Mouse (Mus musculus): ENCODE results near the gene Zfp715. TPM values are rescaled to one million over a fixed set of nuclear protein-coding genes. Genes with fewer than 3 reads are reported as not detected.
A peak's percentile ranks its signal among the peaks of the same experiment; 100 is the strongest.
"Not testable (repeated sequence)": the region's sequence is repeated elsewhere in the genome, so short reads cannot be mapped to it uniquely, and the experiment has no call there.

The Zfp715 gene
- polyA plus RNA-seq (2015; fragmentation: Nextera tagmentation; extraction: Ambion mirVana) = 10.6 and 12.2 TPM in 2 replicates

DNA sequence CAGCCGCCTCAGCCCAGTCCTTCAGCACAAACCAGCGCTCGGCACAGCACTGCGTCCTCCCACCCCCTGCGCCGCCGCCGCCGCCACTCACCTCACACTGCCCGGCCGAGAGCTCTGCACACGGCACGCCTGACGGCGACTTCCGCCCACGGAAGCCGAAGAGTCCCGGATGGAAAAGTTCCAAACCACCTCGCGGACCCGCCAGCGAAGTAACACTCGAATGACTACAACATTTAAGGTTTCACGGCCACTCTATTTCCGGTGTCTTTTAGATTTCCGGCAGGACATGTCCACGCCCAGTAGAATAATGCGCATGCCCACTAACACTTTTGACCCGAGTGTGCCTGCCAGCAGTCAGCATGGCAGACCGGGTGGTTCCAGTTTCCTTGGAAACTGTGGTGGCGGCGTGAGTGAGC, at the start of gene Zfp715:
Gene Zfp715 (minus strand): TSS at position 282 of the 416 bp plus-strand sequence.
- peak; percentile 91 for ATAC-seq (replicated peaks; ENCODE audit: extremely low read depth, insufficient read depth, low FRiP score)
- Histone ChIP-seq H3K27ac (ENCODE audit: low read length) (peak within 1 kb of the TSS; percentile 92), H3K4me2 (ENCODE audit: low read depth, low read length) (peak within 1 kb of the TSS; percentile 77), H3K27me3 (ENCODE audit: control insufficient read depth, insufficient read depth, low read length) (no peaks in the 10 kb centered on the region), H3K4me1 (ENCODE audit: control insufficient read depth, insufficient read depth, low read length) (peaks cover 15% of the 10 kb centered on the region), H3K36me3 (ENCODE audit: control insufficient read depth, insufficient read depth) (peaks cover 9% of the 10 kb centered on the region; the same call in 1 of the 2 replicates), H3K9ac (ENCODE audit: low read length) (peak within 1 kb of the TSS; percentile 84), H3K9me3 (replicated peaks; ENCODE audit: control insufficient read depth, low read length) (0 out of 2 replicates have a peak, but pooled peaks cover 2% of the 10 kb centered on the region), H3K4me3 (ENCODE audit: low read length) (peak within 1 kb of the TSS; percentile 82)
- WGBS = under 1% methylated on average over 33 of the region's 33 CpGs

- no peak overlapping the region for H3K4me3 ChIP-seq (ENCODE audit: low read length)
- no peaks in the 10 kb centered on the region for H3K27me3 ChIP-seq (ENCODE audit: control insufficient read depth, insufficient read depth, low read length)
- H3K36me3 ChIP-seq (ENCODE audit: control insufficient read depth, insufficient read depth) = no peaks in the 10 kb centered on the region
- ATAC-seq (replicated peaks; ENCODE audit: extremely low read depth, insufficient read depth, low FRiP score) = no peak
- 57% methylated on average over 4 of the region's 4 CpGs for WGBS
- H3K4me1 ChIP-seq (ENCODE audit: control insufficient read depth, insufficient read depth, low read length) = no peaks in the 10 kb centered on the region
- no peak overlapping the region for H3K27ac ChIP-seq (ENCODE audit: low read length)
- no peaks in the 10 kb centered on the region for H3K9me3 ChIP-seq (replicated peaks; ENCODE audit: control insufficient read depth, low read length)
- no peak overlapping the region for H3K4me2 ChIP-seq (ENCODE audit: low read depth, low read length)
- H3K9ac ChIP-seq (ENCODE audit: low read length) = no peak overlapping the region
These were observed 48.9 kb upstream of the Zfp715 start for GRCm38 (mm10) chr7:43362021-43362420.

GRCm38 (mm10) chr7:43361442-43361841, 48.3 kb upstream of the Zfp715 start:
- Histone ChIP-seq H3K27ac (ENCODE audit: low read length) (no peak overlapping the region), H3K4me2 (ENCODE audit: low read depth, low read length) (no peak overlapping the region), H3K36me3 (ENCODE audit: control insufficient read depth, insufficient read depth) (no peaks in the 10 kb centered on the region), H3K9ac (ENCODE audit: low read length) (no peak overlapping the region), H3K4me1 (ENCODE audit: control insufficient read depth, insufficient read depth, low read length) (no peaks in the 10 kb centered on the region), H3K9me3 (replicated peaks; ENCODE audit: control insufficient read depth, low read length) (no peaks in the 10 kb centered on the region), H3K4me3 (ENCODE audit: low read length) (no peak overlapping the region), H3K27me3 (ENCODE audit: control insufficient read depth, insufficient read depth, low read length) (no peaks in the 10 kb centered on the region)
- whole genome bisulfite sequencing = 84% methylated on average over 1 of the region's 1 CpGs
- no peak for ATAC-seq (replicated peaks; ENCODE audit: extremely low read depth, insufficient read depth, low FRiP score)

- ATAC-seq (replicated peaks; ENCODE audit: extremely low read depth, insufficient read depth, low FRiP score) = no peak
- no peak overlapping the region for H3K27ac ChIP-seq (ENCODE audit: low read length)
- no peak overlapping the region for H3K4me2 ChIP-seq (ENCODE audit: low read depth, low read length)
- 0 out of 2 replicates have a peak, but pooled peaks cover 2% of the 10 kb centered on the region for H3K4me1 ChIP-seq (ENCODE audit: control insufficient read depth, insufficient read depth, low read length)
- WGBS = 77% methylated on average over 3 of the region's 3 CpGs
- no peaks in the 10 kb centered on the region for H3K9me3 ChIP-seq (replicated peaks; ENCODE audit: control insufficient read depth, low read length)
- no peaks in the 10 kb centered on the region; the same call in 1 of the 2 replicates for H3K27me3 ChIP-seq (ENCODE audit: control insufficient read depth, insufficient read depth, low read length)
- no peak overlapping the region for H3K4me3 ChIP-seq (ENCODE audit: low read length)
- H3K9ac ChIP-seq (ENCODE audit: low read length) = no peak overlapping the region
- H3K36me3 ChIP-seq (ENCODE audit: control insufficient read depth, insufficient read depth) = no peaks in the 10 kb centered on the region
These were observed 45.5 kb upstream of the Zfp715 start for GRCm38 (mm10) chr7:43358556-43358955.

DNA sequence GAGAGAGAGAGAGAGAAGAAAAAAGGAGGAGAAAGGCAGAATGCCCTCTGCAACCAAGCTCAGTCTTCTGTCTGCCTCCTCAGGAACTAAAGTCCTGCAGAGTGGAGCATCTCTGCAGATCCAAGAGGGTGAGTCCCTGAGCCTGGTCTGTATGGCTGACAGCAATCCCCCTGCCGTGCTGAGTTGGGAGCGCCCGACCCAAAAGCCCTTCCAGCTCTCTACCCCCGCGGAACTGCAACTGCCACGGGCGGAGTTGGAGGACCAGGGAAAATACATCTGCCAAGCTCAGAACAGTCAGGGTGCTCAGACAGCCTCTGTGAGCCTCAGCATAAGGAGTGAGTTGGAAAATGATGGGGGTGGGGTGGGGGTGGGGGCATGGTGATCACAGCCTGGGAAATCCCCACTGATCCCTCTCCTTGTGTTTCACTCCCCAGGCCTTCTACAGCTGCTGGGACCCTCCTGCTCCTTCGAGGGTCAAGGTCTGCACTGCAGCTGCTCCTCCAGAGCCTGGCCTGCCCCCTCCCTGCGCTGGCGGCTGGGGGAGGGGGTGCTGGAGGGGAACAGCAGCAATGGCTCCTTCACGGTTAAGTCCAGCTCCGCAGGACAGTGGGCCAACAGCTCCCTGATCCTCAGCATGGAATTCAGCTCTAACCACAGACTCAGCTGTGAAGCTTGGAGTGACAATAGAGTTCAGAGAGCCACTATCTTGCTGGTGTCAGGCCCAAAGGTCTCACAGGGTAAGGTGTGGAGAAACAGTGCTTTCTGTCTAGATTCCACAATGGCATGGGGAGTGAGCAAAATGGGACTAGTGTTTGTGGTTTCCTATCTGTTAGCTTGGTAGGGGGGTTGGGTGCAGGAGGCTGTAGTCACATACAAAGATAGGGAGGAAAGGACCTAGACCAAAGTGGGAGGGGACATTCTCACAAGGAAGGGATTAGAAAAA, 42.1 kb upstream of the Zfp715 start:
- WGBS = 13% methylated on average over 12 of the region's 12 CpGs
- Histone ChIP-seq H3K9me3 (replicated peaks; ENCODE audit: control insufficient read depth, low read length) (no peaks in the 10 kb centered on the region), H3K4me3 (ENCODE audit: low read length) (no peak overlapping the region), H3K4me2 (ENCODE audit: low read depth, low read length) (no peak overlapping the region), H3K9ac (ENCODE audit: low read length) (no peak overlapping the region), H3K36me3 (ENCODE audit: control insufficient read depth, insufficient read depth) (no peaks in the 10 kb centered on the region), H3K27me3 (ENCODE audit: control insufficient read depth, insufficient read depth, low read length) (no peaks in the 10 kb centered on the region; the same call in 1 of the 2 replicates), H3K4me1 (ENCODE audit: control insufficient read depth, insufficient read depth, low read length) (0 out of 2 replicates have a peak, but pooled peaks cover 2% of the 10 kb centered on the region), H3K27ac (ENCODE audit: low read length) (no peak overlapping the region)
- no peak; the same call in 1 of the 2 replicates for ATAC-seq (replicated peaks; ENCODE audit: extremely low read depth, insufficient read depth, low FRiP score)

DNA sequence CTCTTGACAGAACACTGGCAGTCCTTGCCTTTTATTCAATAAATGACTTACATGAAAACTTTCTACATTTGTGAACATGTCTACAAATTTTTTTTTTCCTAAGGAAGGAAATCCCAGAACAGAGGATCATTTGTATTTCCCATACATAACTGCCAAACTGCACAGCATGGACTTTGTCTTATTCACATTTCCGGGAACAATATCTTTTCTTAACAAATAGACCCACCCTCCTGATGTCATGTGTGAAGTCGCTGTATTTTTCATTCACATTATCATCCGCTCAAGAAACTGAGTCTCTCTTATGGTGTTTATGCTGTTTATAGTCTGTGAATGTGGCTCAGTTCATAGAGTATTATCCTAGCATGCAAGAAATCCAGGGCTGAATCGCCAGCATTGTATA, 40.7 kb upstream of the Zfp715 start:
- H3K4me1 ChIP-seq (ENCODE audit: control insufficient read depth, insufficient read depth, low read length) = 0 out of 2 replicates have a peak, but pooled peaks cover 2% of the 10 kb centered on the region
- H3K4me3 ChIP-seq (ENCODE audit: low read length) = no peak overlapping the region
- no peak overlapping the region for H3K9ac ChIP-seq (ENCODE audit: low read length)
- no peak overlapping the region for H3K27ac ChIP-seq (ENCODE audit: low read length)
- H3K36me3 ChIP-seq (ENCODE audit: control insufficient read depth, insufficient read depth) = no peaks in the 10 kb centered on the region
- WGBS = 70% methylated on average over 4 of the region's 4 CpGs
- H3K4me2 ChIP-seq (ENCODE audit: low read depth, low read length) = no peak overlapping the region
- H3K9me3 ChIP-seq (replicated peaks; ENCODE audit: control insufficient read depth, low read length) = no peaks in the 10 kb centered on the region
- ATAC-seq (replicated peaks; ENCODE audit: extremely low read depth, insufficient read depth, low FRiP score) = no peak
- H3K27me3 ChIP-seq (ENCODE audit: control insufficient read depth, insufficient read depth, low read length) = no peaks in the 10 kb centered on the region; the same call in 1 of the 2 replicates

DNA sequence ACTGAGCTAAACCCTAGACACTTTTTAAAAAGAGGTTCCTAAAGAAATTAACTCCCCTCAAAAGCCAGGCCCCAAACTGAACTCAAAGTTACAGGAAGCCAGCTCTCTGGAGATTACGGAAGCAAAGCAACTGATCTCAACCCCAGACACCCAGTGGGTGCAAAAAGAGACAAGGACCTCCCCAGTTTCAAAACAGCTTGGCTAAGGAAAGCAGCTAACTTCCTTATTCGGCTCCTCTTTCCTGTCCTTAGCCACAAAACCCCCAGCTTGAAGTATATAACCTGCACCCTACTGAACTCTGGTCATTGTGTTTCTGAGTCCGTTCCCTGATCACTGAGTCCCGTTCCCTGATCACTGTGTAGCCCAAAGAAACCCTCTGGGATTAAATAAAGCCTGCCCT, 40.0 kb upstream of the Zfp715 start:
- ATAC-seq (replicated peaks; ENCODE audit: extremely low read depth, insufficient read depth, low FRiP score) = no peak
- 0 out of 2 replicates have a peak, but pooled peaks cover 2% of the 10 kb centered on the region for H3K4me1 ChIP-seq (ENCODE audit: control insufficient read depth, insufficient read depth, low read length)
- H3K36me3 ChIP-seq (ENCODE audit: control insufficient read depth, insufficient read depth) = no peaks in the 10 kb centered on the region
- H3K27ac ChIP-seq (ENCODE audit: low read length) = no peak overlapping the region
- 56% methylated on average over 4 of the region's 4 CpGs for WGBS
- H3K4me3 ChIP-seq (ENCODE audit: low read length) = no peak overlapping the region
- H3K9ac ChIP-seq (ENCODE audit: low read length) = no peak overlapping the region
- no peaks in the 10 kb centered on the region; the same call in 1 of the 2 replicates for H3K27me3 ChIP-seq (ENCODE audit: control insufficient read depth, insufficient read depth, low read length)
- H3K9me3 ChIP-seq (replicated peaks; ENCODE audit: control insufficient read depth, low read length) = no peaks in the 10 kb centered on the region
- no peak overlapping the region for H3K4me2 ChIP-seq (ENCODE audit: low read depth, low read length)

- no peak for ATAC-seq (replicated peaks; ENCODE audit: extremely low read depth, insufficient read depth, low FRiP score)
These were observed 38.1 kb upstream of the Zfp715 start, which contains the start of gene Siglecf for GRCm38 (mm10) chr7:43351154-43351553. TSS of gene Siglecf (plus strand) at chr7:43351341.

DNA sequence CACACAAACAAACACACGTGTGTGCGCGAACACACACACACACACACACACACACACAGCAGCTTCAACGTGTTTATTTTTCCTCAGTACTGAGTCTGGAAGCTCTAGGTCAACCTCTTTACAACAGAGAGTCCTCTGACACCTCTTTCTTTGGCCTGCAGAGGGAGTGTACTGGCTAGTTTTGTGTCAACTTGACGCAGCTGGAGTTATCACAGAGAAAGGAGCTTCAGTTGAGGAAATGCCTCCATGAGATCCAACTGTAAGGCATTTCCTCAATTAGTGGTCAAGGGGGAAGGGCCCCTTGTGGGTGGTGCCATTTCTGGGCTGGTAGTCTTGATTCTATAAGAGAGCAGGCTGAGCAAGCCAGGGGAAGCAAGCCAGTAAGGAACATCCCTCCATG, 36.5 kb upstream of the Zfp715 start:
- H3K27me3 ChIP-seq (ENCODE audit: control insufficient read depth, insufficient read depth, low read length); ATAC-seq (replicated peaks; ENCODE audit: extremely low read depth, insufficient read depth, low FRiP score); H3K9ac ChIP-seq (ENCODE audit: low read length); H3K36me3 ChIP-seq (ENCODE audit: control insufficient read depth, insufficient read depth); H3K4me3 ChIP-seq (ENCODE audit: low read length); H3K4me1 ChIP-seq (ENCODE audit: control insufficient read depth, insufficient read depth, low read length); H3K4me2 ChIP-seq (ENCODE audit: low read depth, low read length); H3K9me3 ChIP-seq (replicated peaks; ENCODE audit: control insufficient read depth, low read length); H3K27ac ChIP-seq (ENCODE audit: low read length): not testable (repeated sequence)
- 57% methylated on average over 5 of the region's 5 CpGs for WGBS

More at GRCm38 (mm10) chr7:43351154-43351553, 38.1 kb upstream of the Zfp715 start, which contains the start of gene Siglecf:
- 57% methylated on average over 3 of the region's 3 CpGs for WGBS
- H3K4me1 ChIP-seq (ENCODE audit: control insufficient read depth, insufficient read depth, low read length) = 0 out of 2 replicates have a peak, but pooled peaks cover 2% of the 10 kb centered on the region
- no peaks in the 10 kb centered on the region for H3K9me3 ChIP-seq (replicated peaks; ENCODE audit: control insufficient read depth, low read length)
- H3K27ac ChIP-seq (ENCODE audit: low read length) = no peak within 1 kb of the TSS
- H3K9ac ChIP-seq (ENCODE audit: low read length) = no peak within 1 kb of the TSS
- H3K36me3 ChIP-seq (ENCODE audit: control insufficient read depth, insufficient read depth) = no peaks in the 10 kb centered on the region
- no peak within 1 kb of the TSS for H3K4me2 ChIP-seq (ENCODE audit: low read depth, low read length)
- no peaks in the 10 kb centered on the region; the same call in 1 of the 2 replicates for H3K27me3 ChIP-seq (ENCODE audit: control insufficient read depth, insufficient read depth, low read length)
- no peak within 1 kb of the TSS for H3K4me3 ChIP-seq (ENCODE audit: low read length)

Data from heart, embryonic 16.5 days (tissue).